8 mouse cellular contexts compared by ENCODE assay signal in genomic region chr4:133813174-133813991, GRCm38 (mm10). TPM values are rescaled to one million over a fixed set of nuclear protein-coding genes. Genes with fewer than 3 reads are reported as not detected.
A peak's percentile ranks its signal among the peaks of the same experiment; 100 is the strongest.
DNase-seq lines count a peak whose midpoint lies in the region; ATAC-seq and TF ChIP-seq lines count a peak whose summit lies in the region.

No protein-coding gene starts in this region.

- peak; percentile 7; the same call in 1 of the 2 replicates for TF ChIP-seq POLR2A in brain, embryonic 14.5 days (IDR thresholded peaks at IDR 0.05; ENCODE audit: borderline replicate concordance, extremely low read depth, insufficient read depth, insufficient read length, poor library complexity, severe bottlenecking)
- peak; percentile 80 for TF ChIP-seq POLR2A in liver, adult 2 months (IDR thresholded peaks at IDR 0.05; ENCODE audit: extremely low read depth, insufficient read depth, low read length)
- peak; percentile 70 for TF ChIP-seq POLR2A in myocyte (IDR thresholded peaks at IDR 0.05; ENCODE audit: insufficient read length, low read depth)

- H3K9me3 ChIP-seq in erythroblast, embryonic 14.5 days (ENCODE audit: control insufficient read depth, low read length) = no peaks in the 10 kb centered on the region
- no peaks in the 10 kb centered on the region for H3K9me3 ChIP-seq in heart, embryonic 11.5 days (replicated peaks; ENCODE audit: control insufficient read depth, low read length)
- H3K9me3 ChIP-seq in kidney, embryonic 16.5 days (ENCODE audit: low read length) = no peaks in the 10 kb centered on the region

- no peaks in the 10 kb centered on the region for H3K27me3 ChIP-seq in erythroblast, embryonic 14.5 days (ENCODE audit: control insufficient read depth)
- H3K27me3 ChIP-seq in heart, embryonic 11.5 days (ENCODE audit: control insufficient read depth, insufficient read depth, low read length) = no peaks in the 10 kb centered on the region
- H3K27me3 ChIP-seq in kidney, embryonic 16.5 days (ENCODE audit: insufficient read depth, low read length) = no peaks in the 10 kb centered on the region
- H3K27me3 ChIP-seq in liver, adult 2 months (ENCODE audit: control insufficient read depth, insufficient read depth, low read length) = no peaks in the 10 kb centered on the region
- H3K27me3 ChIP-seq in myocyte (ENCODE audit: control insufficient read depth, insufficient read depth, insufficient read length) = no peaks in the 10 kb centered on the region
- no peaks in the 10 kb centered on the region for H3K27me3 ChIP-seq in splenic B cell, adult 2 months (ENCODE audit: control insufficient read depth, insufficient read depth, low read length, poor library complexity, severe bottlenecking)

- ATAC-seq in heart, embryonic 11.5 days (replicated peaks; ENCODE audit: insufficient number of reproducible peaks, low FRiP score, low TSS enrichment) = peak; percentile 88
- peak; percentile 94 for ATAC-seq in kidney, embryonic 16.5 days (ENCODE audit: low FRiP score, low TSS enrichment)

- H3K4me1 ChIP-seq in erythroblast, embryonic 14.5 days (ENCODE audit: control insufficient read depth) = peaks cover 43% of the 10 kb centered on the region
- H3K4me1 ChIP-seq in heart, embryonic 11.5 days (ENCODE audit: control insufficient read depth, insufficient read depth, low read length) = peaks cover 19% of the 10 kb centered on the region
- peaks cover 23% of the 10 kb centered on the region for H3K4me1 ChIP-seq in kidney, embryonic 16.5 days (ENCODE audit: insufficient read depth, low read length)
- peaks cover 8% of the 10 kb centered on the region for H3K4me1 ChIP-seq in liver, adult 2 months (ENCODE audit: control insufficient read depth, insufficient read depth, low read length)

- no peaks in the 10 kb centered on the region for H3K79me2 ChIP-seq in liver, adult 2 months (ENCODE audit: control insufficient read depth, insufficient read depth, low read length)
- H3K79me2 ChIP-seq in myocyte (ENCODE audit: control insufficient read depth, insufficient read depth) = no peaks in the 10 kb centered on the region

- H3K9ac ChIP-seq in heart, embryonic 11.5 days (ENCODE audit: low read depth, low read length) = peak overlapping the region; percentile 79
- H3K9ac ChIP-seq in kidney, embryonic 16.5 days (replicated peaks; ENCODE audit: low read length) = peak overlapping the region; percentile 97
- H3K9ac ChIP-seq in liver, adult 2 months (ENCODE audit: low read depth, low read length) = peak overlapping the region; percentile 88

- no peak for TF ChIP-seq CTCF in brain, embryonic 14.5 days (IDR thresholded peaks at IDR 0.05; ENCODE audit: borderline replicate concordance, extremely low read depth, insufficient read depth, insufficient read length)
- TF ChIP-seq CTCF in liver, adult 2 months (IDR thresholded peaks at IDR 0.05; ENCODE audit: low read depth, low read length) = no peak

- H3K27ac ChIP-seq in heart, embryonic 11.5 days (ENCODE audit: low read depth, low read length) = peak overlapping the region; percentile 99
- H3K27ac ChIP-seq in kidney, embryonic 16.5 days (ENCODE audit: low read length) = peak overlapping the region; percentile 100
- peak overlapping the region; percentile 100 for H3K27ac ChIP-seq in liver, adult 2 months (replicated peaks; ENCODE audit: insufficient read depth, low read depth, low read length)

- whole genome bisulfite sequencing in heart, embryonic 11.5 days (ENCODE audit: insufficient replicate concordance) = under 1% methylated on average over 74 of the region's 101 CpGs
- WGBS in kidney, embryonic 16.5 days = under 1% methylated on average over 68 of the region's 101 CpGs
- WGBS in liver, adult 2 months = under 1% methylated on average over 74 of the region's 101 CpGs

- H3K4me3 ChIP-seq in erythroblast, embryonic 14.5 days (replicated peaks) = peak overlapping the region; percentile 80
- peak overlapping the region; percentile 69 for H3K4me3 ChIP-seq in heart, embryonic 11.5 days (ENCODE audit: low read depth, low read length)
- peak overlapping the region; percentile 68 for H3K4me3 ChIP-seq in kidney, embryonic 16.5 days (ENCODE audit: low read length)
- peak overlapping the region; percentile 68 for H3K4me3 ChIP-seq in liver, adult 2 months (ENCODE audit: insufficient read depth, low read depth, low read length)
- peak overlapping the region; percentile 32 for H3K4me3 ChIP-seq in myocyte

- peak overlapping the region; percentile 79 for H3K4me2 ChIP-seq in heart, embryonic 11.5 days
- H3K4me2 ChIP-seq in kidney, embryonic 16.5 days (replicated peaks; ENCODE audit: low read depth, low read length) = peak overlapping the region; percentile 56
- peak overlapping the region; percentile 84 for H3K4me2 ChIP-seq in myocyte (ENCODE audit: low read depth)

- no peaks in the 10 kb centered on the region for H3K36me3 ChIP-seq in erythroblast, embryonic 14.5 days (ENCODE audit: control insufficient read depth)
- H3K36me3 ChIP-seq in heart, embryonic 11.5 days (ENCODE audit: control insufficient read depth, insufficient read depth, low read length) = no peaks in the 10 kb centered on the region
- no peaks in the 10 kb centered on the region for H3K36me3 ChIP-seq in kidney, embryonic 16.5 days (ENCODE audit: insufficient read depth, low read length)
- no peaks in the 10 kb centered on the region for H3K36me3 ChIP-seq in liver, adult 2 months (ENCODE audit: control insufficient read depth, insufficient read depth, low read length)
- H3K36me3 ChIP-seq in myocyte (ENCODE audit: control insufficient read depth, insufficient read depth) = no peaks in the 10 kb centered on the region
- H3K36me3 ChIP-seq in splenic B cell, adult 2 months (ENCODE audit: control insufficient read depth, insufficient read depth, low read length, poor library complexity, severe bottlenecking) = no peaks in the 10 kb centered on the region

- DNase-seq in B cell, adult 2 months = peak; percentile 92 to 96
- peak; percentile 99 for DNase-seq in brain, embryonic 14.5 days (ENCODE audit: low read depth)
- DNase-seq in liver, adult 2 months (ENCODE audit: extremely low read depth, low read depth, low spot score) = peak; percentile 90
- peak; percentile 97 for DNase-seq in splenic B cell, adult 2 months (ENCODE audit: low read depth, low spot score)

- H3ac ChIP-seq in myocyte (ENCODE audit: control insufficient read depth, insufficient read length) = peak overlapping the region; percentile 68

TF ChIP-seq in myocyte, 11 proteins besides CTCF, POLR2A, EP300 and RAD21:
- TF ChIP-seq MAX (IDR thresholded peaks at IDR 0.05; ENCODE audit: low read depth) (no peak), MYOD1 (IDR thresholded peaks at IDR 0.05; ENCODE audit: control insufficient read depth in 1 of 3, insufficient read length in 2 of 3, low read depth in 2 of 3) (no peak), TCF12 (IDR thresholded peaks at IDR 0.05; ENCODE audit: insufficient read depth, poor library complexity, severe bottlenecking) (no peak), USF1 (IDR thresholded peaks at IDR 0.05; ENCODE audit: low read depth) (no peak), POLR2AphosphoS2 (IDR thresholded peaks at IDR 0.05; ENCODE audit: insufficient read length, low read depth) (peak; percentile 71), E2F4 (IDR thresholded peaks at IDR 0.05; ENCODE audit: insufficient read depth) (peak; percentile 43), MYOG (IDR thresholded peaks at IDR 0.05; ENCODE audit: control insufficient read depth in 1 of 3, insufficient read depth in 1 of 3, insufficient read length in 2 of 3, low read depth in 2 of 3) (peak in 1 of 3 experiments; percentile 2)

RNA-seq across cellular contexts. Expression of gene Arid1a, which starts 56.8 kb away (rescaled TPM):
- polyA plus RNA-seq in brain, embryonic 14.5 days (2012; rRNA removed) = 75.4 and 121 TPM in 2 replicates
- 2.3 and 2.6 TPM in 2 replicates for polyA plus RNA-seq in erythroblast, embryonic 14.5 days (2012)
- polyA plus RNA-seq in heart, embryonic 11.5 days (2014; fragmentation: Nextera tagmentation; extraction: Ambion mirVana) = 26.7 and 34.2 TPM in 2 replicates
- 30.5 and 35.0 TPM in 2 replicates for polyA plus RNA-seq in kidney, embryonic 16.5 days (2015; fragmentation: Nextera tagmentation; extraction: Ambion mirVana)
- 5.9 and 8.5 TPM in 2 replicates for total RNA-seq in liver, adult 2 months (2014; rRNA removed)
- polyA plus RNA-seq in liver, adult 2 months (2012; rRNA removed) = 21.9 and 25.2 TPM in 2 replicates
- polyA plus RNA-seq in myocyte (2012; fragmentation: generic; extraction: Trizol) = 23.2 TPM

Comparison
In these comparisons a context has a peak if more than half of its experiments do, and no peak if none do; other contexts are left out.
1. Peak in every context shown above with its lines: DNase-seq, ATAC-seq, H3K4me3 ChIP-seq and H3K27ac ChIP-seq.
2. POLR2A ChIP-seq: peak in every context shown above with its lines; median percentile 80 in liver, adult 2 months; 70 in myocyte; 7 in brain, embryonic 14.5 days.